11 mouse cellular contexts compared by ENCODE assay signal in the genomic region with DNA sequence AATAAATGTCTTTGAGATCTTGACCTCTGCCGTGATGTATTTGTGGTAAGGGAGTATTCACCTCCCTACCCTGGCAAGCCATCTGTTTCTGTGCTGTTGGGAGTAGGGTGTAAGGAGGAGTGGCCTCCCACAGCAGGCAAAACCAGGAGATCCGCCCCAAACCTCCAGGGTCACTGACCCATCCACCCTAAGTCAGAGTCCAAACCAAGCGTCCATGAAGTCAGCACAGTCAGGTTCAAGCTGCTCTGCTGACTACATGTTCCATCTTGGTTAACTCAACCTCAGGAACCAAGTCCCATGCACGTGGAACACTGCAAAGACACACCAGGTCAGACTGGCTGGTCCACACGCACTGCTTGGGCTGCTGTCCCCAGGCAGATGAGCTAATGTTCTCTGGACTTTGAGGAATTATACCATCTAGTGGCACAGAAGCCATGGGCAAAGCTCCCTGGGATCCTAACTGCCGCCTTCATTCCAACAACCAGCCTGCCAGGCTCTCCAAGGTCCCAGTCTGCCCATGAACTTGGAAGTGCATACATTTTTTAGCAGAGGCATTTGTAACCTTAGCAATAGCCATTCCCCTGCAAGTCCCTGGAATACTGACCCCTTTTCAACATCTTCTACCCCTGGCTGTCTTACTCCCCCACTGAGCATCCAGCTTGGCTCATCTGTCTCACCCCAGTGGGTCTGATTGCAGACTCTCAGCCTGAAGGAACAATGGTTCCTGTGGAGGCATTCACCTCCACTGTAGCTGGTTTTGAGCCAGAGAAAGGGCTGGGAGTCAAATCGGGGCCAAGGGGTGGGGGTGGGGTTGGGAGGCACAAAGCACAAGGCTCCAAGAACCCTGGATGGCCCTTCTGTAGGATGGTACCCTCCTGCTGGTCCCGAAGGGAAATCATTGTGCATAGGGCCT.
DNase-seq lines count a peak whose midpoint lies in the region; ATAC-seq lines count a peak whose summit lies in the region.
"Had no signal": no experiment of that assay in that cellular context is flagged by ENCODE, and none has a peak within 500 bp of the region (broad histone marks: within the 10 kb centered on the region; RNA-seq: fewer than 3 reads in every experiment).

No protein-coding gene starts in this region.

- WGBS in hindbrain, embryonic 16.5 days: 18% methylated on average over 8 of the region's 8 CpGs

- peak; percentile 84 for ATAC-seq in hindbrain, embryonic 16.5 days
- peak; percentile 37 for ATAC-seq in monocyte, adult 5-6 weeks (replicated peaks; ENCODE audit: insufficient number of reproducible peaks, low FRiP score, low TSS enrichment, poor library complexity, severe bottlenecking)

- H3K4me3 ChIP-seq in hindbrain, embryonic 16.5 days (ENCODE audit: low read length): no peak overlapping the region
- H3K4me3 ChIP-seq: embryonic facial prominence, embryonic 15.5 days; heart, embryonic 10.5 days; limb, embryonic 13.5 days had no signal

- no peak overlapping the region for H3K9ac ChIP-seq in hindbrain, embryonic 16.5 days (ENCODE audit: low read depth, low read length)
- H3K9ac ChIP-seq: embryonic facial prominence, embryonic 15.5 days; limb, embryonic 13.5 days had no signal

- H3K27me3 ChIP-seq in hindbrain, embryonic 16.5 days (replicated peaks; ENCODE audit: control insufficient read depth, insufficient read depth, low read length): no peaks in the 10 kb centered on the region
- H3K27me3 ChIP-seq: embryonic facial prominence, embryonic 15.5 days; limb, embryonic 13.5 days had no signal

- H3K9me3 ChIP-seq in hindbrain, embryonic 16.5 days (ENCODE audit: control insufficient read depth, low read length): no peaks in the 10 kb centered on the region
- H3K9me3 ChIP-seq: embryonic facial prominence, embryonic 15.5 days; heart, embryonic 10.5 days; limb, embryonic 13.5 days had no signal

- no peaks in the 10 kb centered on the region; the same call in 1 of the 2 replicates for H3K4me1 ChIP-seq in hindbrain, embryonic 16.5 days (ENCODE audit: control insufficient read depth, insufficient read depth, low read depth, low read length)
- H3K4me1 ChIP-seq: limb, embryonic 13.5 days had no signal

- peak overlapping the region; percentile 7 for H3K27ac ChIP-seq in hindbrain, embryonic 16.5 days (ENCODE audit: low read depth, low read length)
- H3K27ac ChIP-seq: embryonic facial prominence, embryonic 15.5 days; heart, embryonic 10.5 days; limb, embryonic 13.5 days had no signal

- H3K4me2 ChIP-seq in hindbrain, embryonic 16.5 days (ENCODE audit: low read length): no peak overlapping the region
- H3K4me2 ChIP-seq: embryonic facial prominence, embryonic 15.5 days; limb, embryonic 13.5 days had no signal

- intact Hi-C loops in heart, postnatal 14 days (cut with DNase I): no loop called here

- peak; percentile 81 for DNase-seq in heart, adult 11 months
- no peak for DNase-seq in heart, adult 8-10 months (ENCODE audit: low spot score)
- peak; percentile 28 for DNase-seq in adipocyte (ENCODE audit: low spot score)
- DNase-seq in adrenal gland, postnatal 25 days: no peak
- DNase-seq in heart, postnatal 14 days: no peak
- no peak for DNase-seq in cerebellum, adult 11-12 months

- no peaks in the 10 kb centered on the region for H3K36me3 ChIP-seq in hindbrain, embryonic 16.5 days (ENCODE audit: control insufficient read depth, insufficient read depth, low read length)

Comparison
In these comparisons a context has a peak if more than half of its experiments do, and no peak if none do; other contexts are left out.
1. DNase-seq: peak in heart, adult 11 months (single experiment) and adipocyte (single experiment); none in heart, adult 8-10 months (single experiment), adrenal gland, postnatal 25 days (single experiment), heart, postnatal 14 days (0 of 2) and cerebellum, adult 11-12 months (single experiment).